Mouse (Mus musculus) testis, postnatal 14 days (tissue): Measurements from ENCODE around the gene Col28a1.

Experiments used
- DNase-seq: peaks from one replicate; pipeline ENCODE4 v3.0.0; 2021; ENCODE audit warnings: low spot score

Col28a1 gene

DNA sequence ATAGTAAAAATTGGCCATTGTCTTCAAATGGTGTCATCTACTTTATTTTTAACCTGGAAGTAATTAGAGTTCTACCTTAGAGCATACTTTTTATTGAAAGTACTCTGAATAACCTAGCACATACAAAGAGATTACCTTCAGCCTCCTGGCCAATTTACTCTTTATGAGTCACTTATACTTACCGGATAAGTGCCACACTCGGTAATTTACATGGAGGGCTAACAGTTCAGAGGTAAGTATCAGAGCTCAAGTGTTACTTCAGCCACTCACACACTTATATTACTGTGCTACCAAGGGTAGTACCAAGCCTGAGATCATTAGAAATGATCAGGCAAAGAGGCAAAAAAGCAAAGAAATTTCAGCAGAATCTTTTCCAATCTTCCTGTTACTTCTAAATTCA, 73.8 kb downstream of the Col28a1 start:
- no peak for DNase-seq

DNA sequence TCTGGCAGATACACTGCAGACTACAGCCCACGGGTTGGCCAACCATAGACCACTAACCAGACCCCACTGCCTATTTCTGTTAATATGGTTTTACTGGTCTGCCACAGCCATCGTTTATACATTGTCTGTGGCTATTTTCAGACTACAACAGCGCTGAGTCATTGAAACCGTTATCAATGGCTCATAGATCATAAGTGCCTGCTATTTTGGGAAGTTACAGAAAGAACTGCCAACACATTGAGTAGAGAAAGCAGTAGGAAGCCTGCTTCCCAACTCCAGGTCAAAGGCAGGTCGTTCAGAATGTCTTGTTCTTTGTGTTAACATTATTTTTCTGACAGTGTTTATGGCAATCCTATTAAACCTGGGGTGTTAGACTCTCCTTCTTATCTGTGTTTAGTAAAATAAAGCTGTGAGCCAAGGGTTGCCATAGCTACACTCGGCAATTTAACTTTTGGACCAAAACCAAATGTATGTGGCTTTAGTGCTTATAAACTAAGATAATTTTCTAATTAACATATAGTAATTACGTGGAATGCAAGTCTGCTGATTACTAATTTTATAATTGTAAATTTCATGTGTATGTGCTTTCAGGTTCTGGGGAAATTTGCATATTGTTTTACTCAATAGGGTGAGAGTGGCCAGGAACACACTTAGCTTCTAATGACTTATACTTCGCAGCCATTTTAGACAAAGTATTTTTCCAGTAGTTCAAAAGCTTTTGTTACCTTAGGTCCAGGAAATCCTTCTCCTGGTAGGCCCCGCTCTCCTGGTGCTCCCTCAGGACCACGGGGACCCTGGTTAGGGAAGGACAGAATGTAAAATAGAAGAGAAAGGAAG, 86.3 kb downstream of the Col28a1 start:
- DNase-seq: no peak

DNA sequence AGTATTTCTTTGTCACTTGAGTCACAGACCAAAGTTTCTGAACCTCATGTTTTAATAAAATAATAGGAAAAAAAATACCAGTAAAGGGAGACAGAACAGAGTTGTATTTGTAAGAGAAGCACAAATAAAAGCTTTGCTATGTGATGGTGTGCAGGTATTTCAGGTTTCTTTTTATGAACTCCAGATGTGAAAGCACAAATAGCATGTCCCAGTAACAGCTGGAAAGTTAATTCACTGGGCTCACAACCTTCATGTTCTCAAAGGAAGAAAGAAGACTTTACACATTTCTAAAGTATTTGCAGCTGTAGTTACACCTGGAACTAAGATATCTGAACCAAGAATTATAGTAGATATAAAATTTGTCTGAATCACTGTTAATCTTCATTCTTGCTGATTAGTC, 91.2 kb downstream of the Col28a1 start:
- DNase-seq: no peak

DNA sequence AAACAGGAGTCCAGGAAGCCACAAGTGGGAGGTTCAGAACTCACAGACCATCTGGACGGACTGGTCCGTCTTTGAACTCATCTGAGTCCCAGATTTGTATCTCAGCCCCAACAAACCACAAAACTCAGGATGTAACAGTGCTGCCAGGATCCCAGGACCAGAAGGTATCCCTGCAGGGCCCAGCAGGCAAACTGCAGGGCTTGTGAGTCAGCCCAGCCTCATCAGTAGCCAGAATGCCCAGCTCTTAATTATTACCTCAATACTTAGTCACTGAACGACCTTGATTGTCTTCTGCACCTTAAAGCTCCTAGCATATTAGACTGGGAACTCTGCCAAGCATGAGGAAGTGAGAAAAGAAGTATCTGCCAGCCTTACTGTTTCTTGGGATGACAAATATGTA, 96.6 kb downstream of the Col28a1 start:
- no peak for DNase-seq

DNA sequence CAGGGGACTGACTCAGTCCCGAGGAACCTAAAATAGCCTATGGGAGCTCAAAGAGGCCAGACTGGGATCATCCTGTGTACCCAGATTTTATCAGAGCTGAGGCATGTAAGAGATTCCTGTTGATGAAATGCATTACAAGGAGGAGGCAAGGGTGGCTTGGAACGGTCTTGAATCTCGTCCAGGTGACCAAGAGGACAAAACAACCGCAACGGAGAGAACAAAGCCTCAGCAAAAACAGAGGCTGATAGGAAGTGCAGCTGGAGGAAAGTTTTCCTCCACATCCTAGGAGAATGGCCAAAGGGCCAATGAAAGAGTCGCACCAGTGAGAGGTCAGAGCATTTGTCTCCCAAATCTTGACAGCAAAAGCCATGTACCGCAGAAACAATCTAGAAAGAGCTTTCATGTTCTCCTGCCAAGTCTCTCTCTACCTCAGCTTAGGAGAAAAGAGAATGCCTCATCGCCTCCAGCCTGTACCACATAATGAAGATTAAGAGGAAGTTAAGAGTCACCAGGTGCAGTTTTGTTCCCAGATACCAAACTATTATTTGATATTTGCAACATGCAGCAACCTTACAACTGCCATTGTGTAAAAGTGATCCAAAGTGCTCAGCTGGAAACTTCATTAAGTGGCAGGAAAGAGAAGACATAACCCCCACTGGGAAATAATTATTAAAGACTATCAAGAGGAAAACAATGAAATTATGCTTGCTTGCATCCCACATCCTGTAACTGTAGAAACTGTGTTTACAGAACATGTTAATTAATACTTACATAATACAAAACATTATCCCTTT, 98.1 kb downstream of the Col28a1 start:
- DNase-seq: no peak

DNA sequence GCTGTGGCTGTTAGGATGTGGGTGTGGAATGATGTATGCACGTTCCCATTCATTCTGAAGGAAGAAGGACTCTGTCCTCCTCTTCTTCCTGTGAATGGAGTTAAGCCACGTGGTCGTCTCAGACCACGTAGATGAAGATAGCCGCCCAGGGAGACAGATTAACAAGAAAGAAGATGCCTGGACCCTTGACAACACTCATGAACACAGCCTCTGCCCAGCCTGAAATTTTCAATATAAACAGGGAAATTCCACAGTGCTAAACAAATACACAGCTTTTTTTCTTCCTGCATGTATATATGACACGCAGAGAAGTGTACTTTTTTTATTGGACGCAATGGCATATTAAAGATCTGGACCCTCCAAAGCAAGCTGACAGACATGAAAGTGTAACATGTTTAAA, 98.9 kb downstream of the Col28a1 start:
- no peak for DNase-seq

DNA sequence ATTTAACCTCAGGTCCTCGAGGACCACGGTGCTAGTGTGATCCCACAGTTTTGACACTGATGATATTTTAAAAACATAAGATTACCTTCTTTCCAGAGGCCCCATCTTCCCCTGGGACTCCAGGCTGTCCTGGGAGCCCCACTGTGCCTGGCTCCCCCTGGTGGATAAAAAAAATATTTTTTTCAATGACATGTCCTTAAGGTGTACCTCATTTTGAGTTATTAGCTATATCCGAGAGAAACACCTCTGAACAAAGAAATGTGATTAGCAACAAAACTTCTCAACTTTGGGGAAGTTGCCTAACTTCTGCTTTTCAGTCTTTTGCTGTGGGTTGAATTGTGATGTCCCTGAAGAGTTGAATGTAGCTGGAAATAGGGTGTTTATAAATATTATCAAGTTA, 105.6 kb downstream of the Col28a1 start:
- no peak for DNase-seq

DNA sequence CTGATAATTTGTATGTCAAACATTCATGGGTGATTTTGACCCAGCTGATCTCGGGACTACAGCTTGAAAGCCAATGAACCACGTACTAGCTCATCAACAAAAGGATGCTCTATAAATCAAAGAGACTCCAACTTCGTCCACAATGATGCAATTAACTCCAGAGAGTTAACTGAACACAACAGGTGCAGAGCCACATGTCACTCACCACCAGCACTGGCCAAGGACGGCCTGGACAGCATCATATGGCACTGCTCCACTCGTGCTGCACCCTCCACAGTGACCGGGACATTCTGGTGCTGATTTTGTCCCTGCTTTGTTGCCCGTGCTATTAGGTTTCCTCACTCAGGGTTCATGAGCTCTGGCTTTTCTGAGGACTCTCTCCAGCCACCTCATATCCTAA, 107.6 kb downstream of the Col28a1 start:
- no peak for DNase-seq

DNA sequence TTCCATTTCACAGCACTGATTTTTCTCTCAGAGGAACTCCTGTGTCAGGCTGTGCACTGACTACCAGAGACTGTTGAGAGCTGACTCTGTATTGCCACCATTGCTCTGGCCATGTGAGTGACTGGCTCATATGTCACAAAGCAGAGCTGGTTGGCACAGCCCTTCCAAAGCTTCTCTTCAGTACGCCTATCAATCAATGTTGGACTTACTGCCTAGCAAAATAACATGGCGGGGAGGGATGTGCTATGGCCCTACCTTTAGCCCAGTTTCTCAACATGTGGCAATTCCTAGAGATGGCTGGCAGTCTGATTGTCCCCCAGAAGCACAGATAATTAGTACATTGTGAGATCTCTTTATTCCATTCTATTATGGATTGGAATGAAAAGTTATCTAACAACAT, 109.2 kb downstream of the Col28a1 start:
- no peak for DNase-seq

DNA sequence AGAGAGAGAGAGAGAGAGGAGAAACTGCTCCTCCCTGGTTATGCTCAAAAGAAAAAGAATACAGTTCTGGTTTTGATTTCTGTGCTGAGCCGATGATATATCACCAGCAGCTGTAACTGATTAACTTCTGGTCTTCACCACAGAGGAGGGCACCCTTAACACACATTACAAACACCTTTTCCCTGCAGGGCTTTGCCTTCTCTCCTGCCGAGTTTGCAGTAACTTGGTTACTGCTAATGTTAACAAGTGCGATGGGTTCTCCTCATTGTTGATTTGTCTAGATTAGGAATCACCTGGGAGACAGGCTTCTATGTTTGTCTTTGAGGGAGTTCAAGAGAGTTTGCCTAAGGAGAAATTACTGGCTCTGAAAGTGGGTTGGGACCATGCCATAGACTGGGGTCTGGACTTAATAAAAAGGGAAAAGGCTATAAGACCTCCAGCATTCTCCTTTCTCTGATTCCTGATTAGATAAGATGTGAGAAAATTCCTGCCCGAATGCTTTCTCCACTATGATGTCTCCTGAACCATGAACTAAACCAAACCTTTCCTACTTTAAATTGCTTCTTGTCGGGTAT, 114.8 kb downstream of the Col28a1 start:
- no peak for DNase-seq

DNA sequence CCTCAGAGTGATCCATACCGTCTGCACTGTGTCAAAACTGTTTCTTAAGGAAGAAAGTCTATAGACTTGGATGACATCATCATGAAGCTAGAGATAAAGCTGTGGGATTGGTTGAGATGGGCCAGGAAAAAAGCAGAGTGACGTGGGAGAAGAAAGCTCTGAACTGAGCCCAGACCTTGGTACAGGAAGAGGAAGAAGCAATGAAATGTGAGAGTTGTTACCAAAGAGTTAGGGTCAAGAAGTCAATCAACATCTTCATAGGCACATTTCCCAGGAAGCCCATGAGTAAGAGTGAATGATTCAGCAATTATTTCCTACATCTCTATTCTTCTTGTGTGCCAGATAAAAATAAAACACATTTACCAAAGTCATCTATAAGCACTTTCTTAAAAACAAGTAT, 117.5 kb downstream of the Col28a1 start:
- no peak for DNase-seq

DNA sequence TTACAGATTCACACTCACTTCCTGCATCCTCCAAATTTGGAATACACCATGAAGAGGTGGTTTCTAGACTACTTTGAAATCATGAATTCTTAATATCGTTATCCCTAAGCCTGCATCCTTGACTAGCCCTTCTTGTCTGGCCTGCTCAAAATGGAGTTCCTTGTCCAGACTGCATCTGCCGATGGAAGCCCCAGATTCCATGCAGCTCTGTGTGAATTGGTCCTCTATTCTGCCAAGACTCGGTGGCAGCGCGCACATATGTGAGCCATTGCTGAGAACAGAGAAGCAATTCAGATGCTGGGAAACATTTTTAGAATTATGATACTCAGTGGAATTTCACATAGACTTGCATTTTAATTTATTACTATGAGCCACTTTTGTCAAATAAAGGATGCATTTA, 123.4 kb downstream of the Col28a1 start:
- no peak for DNase-seq

DNA sequence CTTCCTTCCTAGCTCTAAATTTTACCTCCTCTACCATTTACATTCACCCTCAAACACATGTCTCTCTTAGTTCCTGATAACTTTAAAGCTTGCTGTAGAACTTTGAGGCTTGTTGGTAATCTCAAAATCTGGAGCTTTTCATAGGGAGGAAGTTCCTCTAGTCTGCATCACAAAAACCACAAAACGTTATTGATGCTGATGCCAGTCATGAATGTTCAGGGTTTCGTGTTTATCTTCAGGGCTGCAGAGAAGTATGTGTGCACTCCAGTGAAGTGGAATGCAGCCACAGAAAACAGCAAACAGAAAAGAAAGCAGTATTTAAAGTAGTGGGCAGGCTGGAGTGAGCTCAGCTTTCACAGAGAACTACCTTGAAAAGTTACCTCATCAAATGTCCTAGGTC, 124.0 kb downstream of the Col28a1 start:
- no peak for DNase-seq

DNA sequence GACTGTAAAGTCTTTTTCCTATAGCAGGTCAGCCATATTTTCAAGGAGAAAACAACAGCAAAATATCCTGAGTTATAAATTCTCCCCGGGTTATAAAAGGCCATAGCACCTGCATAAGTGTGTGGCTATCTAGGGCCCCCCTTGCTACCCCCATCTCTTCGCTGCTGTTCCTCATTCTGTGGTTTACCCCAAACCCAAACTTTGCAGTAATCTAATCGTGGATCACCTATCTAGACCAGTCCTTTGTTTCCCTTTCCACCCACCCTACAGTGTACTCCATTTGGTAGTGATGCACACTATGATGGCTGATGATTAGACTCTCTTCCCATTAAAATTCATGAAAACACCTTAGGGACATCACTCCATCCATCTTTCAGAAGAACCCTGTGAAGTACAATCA, 125.3 kb downstream of the Col28a1 start:
- no peak for DNase-seq

DNA sequence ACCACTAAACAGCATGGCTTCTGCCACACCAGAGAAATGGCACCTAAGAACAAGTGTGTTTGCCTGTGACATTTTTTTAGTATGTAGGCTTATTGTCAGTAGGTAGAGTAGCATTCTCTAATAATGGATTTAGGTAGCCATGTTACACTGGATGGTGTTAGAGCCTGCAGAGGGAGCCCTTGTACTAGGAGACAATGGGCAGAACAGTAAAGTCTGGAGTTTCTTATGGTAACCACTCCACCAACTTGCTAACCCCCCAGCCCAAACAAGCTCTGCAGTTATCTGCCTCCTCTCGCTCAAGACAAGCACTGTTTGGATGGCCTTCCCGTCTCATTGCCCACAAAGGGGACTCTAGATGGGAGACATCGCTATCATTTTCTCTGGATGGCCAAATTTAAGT, 126.2 kb downstream of the Col28a1 start:
- DNase-seq: no peak

DNA sequence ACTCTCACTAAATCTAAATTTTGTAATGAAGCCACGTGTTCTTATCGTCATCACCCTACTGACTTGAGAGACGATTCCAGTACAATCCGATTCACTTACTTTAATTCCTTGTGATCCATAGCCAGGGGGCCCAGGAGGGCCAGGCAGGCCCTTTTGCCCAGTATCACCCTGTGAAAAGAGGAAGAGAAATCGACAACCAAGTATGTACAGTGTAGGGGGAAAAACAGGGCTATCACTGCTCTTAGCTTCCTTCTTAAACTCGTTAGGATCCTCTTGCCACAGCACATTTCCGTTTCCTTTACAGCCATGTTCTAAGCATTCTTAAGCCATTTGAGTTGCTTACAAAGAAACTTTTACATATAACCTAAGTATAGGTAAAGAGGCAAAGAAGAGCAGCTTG, 133.2 kb downstream of the Col28a1 start:
- DNase-seq: no peak

DNA sequence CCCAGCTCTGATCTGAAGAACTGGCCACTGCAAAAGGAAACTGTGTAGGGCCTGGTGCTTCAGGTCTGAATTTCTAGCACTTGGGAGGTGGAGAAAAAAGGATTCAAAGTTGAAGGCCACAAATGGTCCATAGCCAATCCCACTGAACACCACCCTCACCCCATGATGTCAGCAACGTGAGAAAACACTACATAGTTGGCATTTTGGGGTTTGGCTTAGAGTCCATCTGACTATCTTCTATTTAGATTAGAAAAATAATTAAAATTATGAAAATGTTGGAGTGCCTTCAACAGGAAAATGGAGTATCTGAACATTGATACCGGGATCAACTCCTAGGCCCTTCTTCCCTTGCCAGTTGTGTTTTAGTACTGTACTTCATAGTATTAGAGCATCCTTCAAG, 144.2 kb downstream of the Col28a1 start:
- no peak for DNase-seq

DNA sequence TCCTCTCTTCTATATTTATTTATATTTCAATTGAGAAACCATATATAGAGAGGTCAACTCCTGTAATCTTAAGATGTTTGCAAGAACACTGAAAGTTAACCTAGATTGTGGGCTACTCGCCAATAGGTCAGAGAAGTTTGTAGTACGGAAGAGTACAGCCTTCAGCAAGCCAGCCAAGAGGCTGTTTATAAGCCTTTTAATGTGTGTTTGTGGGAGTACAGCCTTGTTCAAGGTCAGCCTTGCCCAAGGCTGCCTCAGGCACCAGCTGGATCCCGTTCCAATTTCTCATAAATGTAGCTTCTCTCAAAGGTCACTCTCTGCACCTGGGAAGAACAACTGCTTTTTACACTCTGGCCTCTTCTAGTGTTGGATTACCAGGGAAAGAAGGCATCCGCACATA, 146.0 kb downstream of the Col28a1 start:
- DNase-seq: peak; percentile 41

DNA sequence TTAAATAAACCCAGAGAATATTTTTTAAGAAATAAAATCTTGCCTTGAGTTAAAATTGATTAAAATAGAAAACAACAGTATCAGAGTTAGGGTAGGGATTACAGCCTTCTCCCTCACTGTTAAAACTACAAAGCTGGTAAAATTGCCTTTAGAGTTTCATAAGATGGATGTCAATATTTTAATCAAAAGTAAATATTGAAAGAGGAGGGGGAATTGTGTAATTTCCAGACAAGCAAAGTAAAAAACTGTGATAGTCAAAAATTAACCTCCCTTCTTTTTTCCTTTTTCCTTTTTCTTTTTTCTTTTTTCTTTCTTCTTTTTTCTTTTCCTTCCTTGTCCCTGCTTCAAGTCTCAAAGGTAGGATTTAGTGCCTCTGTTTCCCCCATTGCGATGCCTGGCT, 146.6 kb downstream of the Col28a1 start:
- no peak for DNase-seq

DNA sequence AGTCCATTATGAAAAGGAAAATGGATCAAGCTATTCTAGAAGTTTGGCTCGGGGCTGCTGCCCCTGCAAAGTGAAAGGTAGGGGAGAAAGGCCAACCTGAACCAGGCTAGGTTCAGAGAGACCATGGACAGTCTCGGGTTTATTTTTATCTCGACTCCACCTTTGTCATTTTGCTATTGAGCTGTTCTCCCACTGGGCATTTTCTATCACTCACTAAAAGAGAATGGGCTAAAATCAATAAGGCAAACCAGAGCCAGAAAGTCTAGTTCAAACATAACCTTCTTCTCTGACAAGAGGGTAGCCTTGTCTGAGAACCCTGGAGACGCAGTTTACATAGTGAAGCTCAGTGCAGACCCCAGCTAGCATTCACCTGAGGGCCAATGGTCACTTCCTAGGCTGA, 163.7 kb downstream of the Col28a1 start:
- DNase-seq: no peak

DNA sequence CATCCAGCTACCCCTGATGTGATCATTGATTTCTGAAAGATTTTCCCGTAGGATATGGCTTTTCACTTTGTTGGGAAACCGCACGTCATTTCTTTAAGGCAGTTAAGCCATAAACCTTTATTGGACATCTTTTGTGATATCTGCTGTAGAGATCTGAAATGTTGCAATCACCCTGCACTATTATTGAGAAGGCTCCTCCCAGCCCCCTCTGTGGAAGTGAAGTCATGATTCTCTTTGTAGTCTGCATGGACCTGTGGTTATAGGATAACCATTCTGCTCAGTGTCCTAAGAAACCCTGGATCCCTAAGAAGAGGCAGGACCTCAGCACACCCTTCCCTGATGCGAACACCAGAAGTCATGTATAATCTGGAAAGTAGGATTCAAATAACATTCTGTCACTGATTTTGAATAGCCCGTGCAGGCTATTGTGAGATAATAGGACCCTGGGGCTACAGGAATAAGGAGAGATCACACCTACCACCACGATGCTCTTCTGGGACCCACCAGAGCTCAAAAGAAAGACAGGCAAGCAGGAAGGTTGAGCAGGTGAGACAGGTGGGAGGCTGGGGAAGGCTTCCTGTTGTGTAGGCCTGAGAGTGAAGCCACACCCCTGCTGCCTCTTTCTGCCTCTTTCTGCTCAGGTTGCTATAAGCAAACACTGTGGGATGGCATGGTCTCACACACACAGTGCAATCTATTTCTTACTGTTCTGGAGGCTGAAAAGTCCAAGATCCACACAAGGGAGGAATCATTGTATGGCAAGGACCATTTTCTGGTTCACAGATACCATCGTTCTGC, 166.9 kb downstream of the Col28a1 start:
- no peak for DNase-seq

DNA sequence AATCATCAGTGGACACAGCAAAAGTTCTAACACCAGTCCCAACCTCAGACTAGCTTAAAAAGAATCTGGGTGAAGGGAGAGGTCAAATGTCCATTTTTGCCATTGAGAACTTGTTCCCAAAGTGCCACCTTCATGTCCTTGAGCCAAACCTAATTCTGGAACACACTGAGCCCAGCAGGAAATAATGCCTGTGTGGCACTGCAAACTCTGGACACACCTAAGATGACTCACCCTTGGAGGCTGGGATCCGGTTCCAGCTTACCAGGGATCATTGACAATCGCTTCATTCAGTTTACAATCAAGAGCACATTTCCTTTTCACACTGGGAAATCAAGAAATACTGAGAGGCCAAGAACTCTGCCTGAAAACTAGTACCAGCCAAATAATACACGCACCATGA, 168.9 kb downstream of the Col28a1 start:
- DNase-seq: no peak
